23 mouse cellular contexts compared by ENCODE assay signal in the genomic region with DNA sequence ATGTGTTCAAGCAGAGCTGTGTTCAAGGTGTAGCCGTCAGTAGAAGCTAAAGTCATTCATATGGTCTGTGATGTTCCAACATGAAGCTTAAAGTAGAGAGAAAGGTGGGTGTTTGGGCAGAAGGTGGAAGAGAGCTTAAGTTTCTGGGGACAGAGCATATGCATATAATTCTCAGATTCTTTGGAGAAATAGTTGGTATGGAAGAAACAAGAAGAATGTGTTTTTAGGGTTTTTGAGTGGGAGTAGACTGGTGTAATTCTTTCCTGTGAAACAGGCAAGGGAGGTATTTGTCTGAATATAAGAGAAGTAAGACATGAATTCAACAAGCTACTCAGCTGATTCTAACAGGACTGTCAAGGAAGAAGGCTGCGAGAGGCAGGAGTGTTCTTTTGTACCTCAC.
"Had no signal": no experiment of that assay in that cellular context is flagged by ENCODE, and none has a peak within 500 bp of the region (broad histone marks: within the 10 kb centered on the region; RNA-seq: fewer than 3 reads in every experiment).

No protein-coding gene starts in this region.

- H3K4me3 ChIP-seq: heart, adult 2 months; heart, embryonic 13.5 days; heart, embryonic 15.5 days; hindbrain, embryonic 13.5 days; hindbrain, embryonic 15.5 days; kidney, embryonic 15.5 days; layer of hippocampus, adult 2 months; limb, embryonic 10.5 days; limb, embryonic 12.5 days; liver, embryonic 13.5 days had no signal

- DNase-seq: gastrocnemius, postnatal 14 days; gastrocnemius, postnatal 36 days; heart, adult 11 months; heart, adult 2 months; heart, postnatal 14 days; heart, postnatal 36 days; kidney, adult 11 months; kidney, adult 2 months; kidney, adult 9 months; kidney, postnatal 14 days; kidney, postnatal 36 days; liver; liver, embryonic 13.5 days had no signal

- H3K27ac ChIP-seq: heart, adult 2 months; heart, embryonic 13.5 days; heart, embryonic 15.5 days; hindbrain, embryonic 13.5 days; hindbrain, embryonic 15.5 days; hindbrain, postnatal 0 days; kidney, embryonic 15.5 days; kidney, postnatal 0 days; layer of hippocampus, adult 2 months; limb, embryonic 10.5 days; limb, embryonic 12.5 days; liver, embryonic 13.5 days had no signal
